In the genomic region with DNA sequence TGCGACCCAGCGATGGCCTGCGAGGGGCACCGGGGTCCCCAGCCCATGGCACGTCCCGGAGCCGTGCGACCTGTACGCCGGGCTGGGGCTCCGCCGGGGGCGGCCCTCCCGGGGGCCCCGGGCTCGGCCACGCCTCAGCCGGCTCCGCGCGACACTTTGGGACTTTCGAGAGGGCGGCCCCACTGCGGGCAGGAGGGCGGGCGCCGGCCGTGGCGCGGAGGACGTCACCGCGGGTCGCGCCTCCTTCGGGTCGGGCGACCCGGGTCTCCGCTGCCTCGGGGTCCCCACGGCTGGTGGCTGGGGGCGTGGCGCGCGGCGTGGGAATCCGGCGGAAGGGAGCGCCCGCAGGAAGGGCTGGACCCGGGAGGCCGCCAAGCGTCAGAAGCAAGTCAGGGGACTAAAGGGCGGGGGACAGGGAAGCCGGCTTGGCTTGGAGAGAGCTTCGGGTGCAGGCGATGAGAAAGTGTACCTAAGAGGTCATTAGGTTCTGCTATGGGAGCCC, we compare ENCODE assay signal across 8 mouse cellular contexts.
DNase-seq lines count a peak whose midpoint lies in the region; ATAC-seq and TF ChIP-seq lines count a peak whose summit lies in the region.

No protein-coding gene starts in this region.

- under 1% methylated on average over 54 of the region's 58 CpGs for WGBS in forebrain, embryonic 15.5 days
- under 1% methylated on average over 55 of the region's 58 CpGs for WGBS in liver, postnatal 0 days (ENCODE audit: insufficient replicate concordance)

- peak; percentile 4 for DNase-seq in cerebellum, adult 11 months
- DNase-seq in cerebellum, adult 8-10 months = no peak
- peak; percentile 17 for DNase-seq in left cerebral cortex, postnatal 4 days
- DNase-seq in left cerebral cortex, postnatal 25 days (ENCODE audit: low spot score in 2 of 2) = no peak
- DNase-seq in liver, postnatal 0 days = peak; percentile 11
- DNase-seq in MN1 (ENCODE audit: low spot score) = no peak
- DNase-seq in gastrocnemius, adult 18-20 months (ENCODE audit: low spot score) = no peak

- peaks cover 6% of the 10 kb centered on the region for H3K4me1 ChIP-seq in forebrain, embryonic 15.5 days
- H3K4me1 ChIP-seq in liver, postnatal 0 days (ENCODE audit: insufficient read depth) = no peaks in the 10 kb centered on the region; the same call in 1 of the 2 replicates

- peak; percentile 91 for ATAC-seq in forebrain, embryonic 15.5 days (replicated peaks)
- ATAC-seq in liver, postnatal 0 days = no peak

- peak overlapping the region; percentile 50 for H3K9ac ChIP-seq in forebrain, embryonic 15.5 days (replicated peaks)
- no peak overlapping the region for H3K9ac ChIP-seq in liver, postnatal 0 days (replicated peaks)

- intact Hi-C loops in left cerebral cortex, postnatal 4 days (cut with DNase I) = no loop called here
- intact Hi-C loops in left cerebral cortex, postnatal 25 days (cut with DNase I) = loop anchor here (5.0 kb wide), 1 partner anchor 47 kb away; no protein-coding TSS in a partner anchor

- TF ChIP-seq EP300 in liver, postnatal 0 days (IDR thresholded peaks at IDR 0.05; ENCODE audit: low read depth) = no peak

- peak overlapping the region; percentile 97 for H3K4me2 ChIP-seq in forebrain, embryonic 15.5 days (replicated peaks)
- H3K4me2 ChIP-seq in liver, postnatal 0 days (ENCODE audit: low read depth, low read length) = peak overlapping the region; percentile 53

- H3K27me3 ChIP-seq in forebrain, embryonic 15.5 days = peaks cover 26% of the 10 kb centered on the region; the same call in 1 of the 2 replicates
- peaks cover 18% of the 10 kb centered on the region for H3K27me3 ChIP-seq in liver, postnatal 0 days (ENCODE audit: insufficient read depth, low read length)

- peak overlapping the region; percentile 73 for H3K4me3 ChIP-seq in forebrain, embryonic 15.5 days
- H3K4me3 ChIP-seq in liver, postnatal 0 days (ENCODE audit: low read depth, low read length) = peak overlapping the region; percentile 32

- H3K27ac ChIP-seq in forebrain, embryonic 15.5 days (replicated peaks) = no peak overlapping the region
- no peak overlapping the region for H3K27ac ChIP-seq in liver, postnatal 0 days (ENCODE audit: low read depth)

- TF ChIP-seq CTCF in liver, postnatal 0 days (IDR thresholded peaks at IDR 0.05; ENCODE audit: low read depth) = no peak

- no peaks in the 10 kb centered on the region for H3K9me3 ChIP-seq in forebrain, embryonic 15.5 days
- H3K9me3 ChIP-seq in liver, postnatal 0 days (ENCODE audit: low read length) = no peaks in the 10 kb centered on the region

- H3K36me3 ChIP-seq in forebrain, embryonic 15.5 days = no peaks in the 10 kb centered on the region
- no peaks in the 10 kb centered on the region for H3K36me3 ChIP-seq in liver, postnatal 0 days (replicated peaks; ENCODE audit: insufficient read depth, low read length)

Comparison
In these comparisons a context has a peak if more than half of its experiments do, and no peak if none do; other contexts are left out.
1. DNase-seq: peak in cerebellum, adult 11 months (single experiment), left cerebral cortex, postnatal 4 days (single experiment) and liver, postnatal 0 days (single experiment); none in cerebellum, adult 8-10 months (single experiment), left cerebral cortex, postnatal 25 days (0 of 2), MN1 (single experiment) and gastrocnemius, adult 18-20 months (single experiment).